Mouse (Mus musculus) liver, embryonic 13.5 days (tissue): Measurements from ENCODE around the gene Abhd12b. TPM values are rescaled to one million over a fixed set of nuclear protein-coding genes. Genes with fewer than 3 reads are reported as not detected.
"Not testable (repeated sequence)": the region's sequence is repeated elsewhere in the genome, so short reads cannot be mapped to it uniquely, and the experiment has no call there.

Experiments used
- ATAC-seq: fragments of 200-750 bp; cut with Nextera tagmentation; 2 replicates; pipeline ENCODE4 v1.8.0; 2017; ENCODE audit warnings: low read depth, mild to moderate bottlenecking, moderate number of reproducible peaks, moderate library complexity
- DNase-seq: peaks from one replicate; pipeline ENCODE4 v3.0.0; 2022
- H3K27ac ChIP-seq: fragments of 300-500 bp; sonication (generic); 2 replicates; pipeline ENCODE4 v1.5.1; 2015; ENCODE audit warnings: moderate library complexity, mild to moderate bottlenecking, inconsistent platforms
- H3K27me3 ChIP-seq: fragments of 300-500 bp; sonication (generic); 2 replicates; pipeline ENCODE4 v1.6.1; 2015; ENCODE audit warnings: mild to moderate bottlenecking, inconsistent platforms
- H3K36me3 ChIP-seq: fragments of 300-500 bp; sonication (generic); 2 replicates; pipeline ENCODE4 v1.6.1; 2015; ENCODE audit warnings: mild to moderate bottlenecking, inconsistent platforms
- H3K4me1 ChIP-seq: fragments of 300-500 bp; sonication (generic); replicated peaks from 2 replicates; pipeline ENCODE4 v1.6.1; 2015; ENCODE audit warnings: inconsistent platforms
- H3K4me2 ChIP-seq: fragments of 300-500 bp; sonication (generic); 2 replicates; pipeline ENCODE4 v1.6.1; 2015; ENCODE audit warnings: inconsistent platforms, mild to moderate bottlenecking, moderate library complexity
- H3K4me3 ChIP-seq: fragments of 300-500 bp; sonication (generic); replicated peaks from 2 replicates; pipeline ENCODE4 v1.5.1; 2015; ENCODE audit warnings: mild to moderate bottlenecking, inconsistent platforms
- H3K9ac ChIP-seq: fragments of 300-500 bp; sonication (generic); 2 replicates; pipeline ENCODE4 v1.6.1; 2015; ENCODE audit warnings: mild to moderate bottlenecking, inconsistent platforms
- H3K9me3 ChIP-seq: fragments of 300-500 bp; sonication (generic); replicated peaks from 2 replicates; pipeline ENCODE4 v1.6.1; 2016; ENCODE audit warnings: inconsistent platforms
- WGBS: fragments of 180-500 bp; shearing (Covaris S2); methylation state at CpG from one replicate; pipeline ENCODE4 v1.1.7; 2015; ENCODE audit not compliant: insufficient replicate concordance; 5-methylcytosine and 5-hydroxymethylcytosine counted together
- polyA plus RNA-seq: library from polyadenylated mRNA; unstranded; fragments of >200 nt; fragmentation: Nextera tagmentation; extraction: Ambion mirVana; gene quantifications from 2 replicates; pipeline ENCODE4 v1.2.1, GENCODE M21; 2015

Gene Abhd12b
- polyA plus RNA-seq, 1 experiment from 2014 or later, result not detected

DNA sequence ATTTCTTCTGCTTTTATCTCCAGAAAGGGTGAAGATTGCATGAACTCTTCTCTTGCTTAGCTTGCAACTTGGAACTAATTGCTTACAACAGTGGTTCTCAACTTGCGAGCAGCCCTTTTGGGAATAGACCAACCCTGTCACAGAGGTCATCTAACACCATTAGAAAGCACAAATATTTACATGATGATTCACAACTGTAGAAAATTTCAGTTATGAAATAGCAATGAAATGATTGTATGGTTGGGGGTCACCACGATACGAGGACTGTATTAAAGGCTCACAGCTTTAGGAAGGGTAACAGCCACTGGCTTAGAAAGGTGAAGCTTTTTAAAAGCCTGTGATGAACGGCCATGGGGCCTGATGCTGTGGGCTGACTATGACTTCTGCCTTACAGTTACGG lies 7.1 kb downstream of the Abhd12b start:
- no peak overlapping the region for H3K4me3 ChIP-seq
- ATAC-seq (no peak), DNase-seq (no peak)
- H3K4me1 ChIP-seq, result no peaks in the 10 kb centered on the region
- no peak overlapping the region for H3K9ac ChIP-seq
- no peaks in the 10 kb centered on the region; the same call in 1 of the 2 replicates for H3K27me3 ChIP-seq
- WGBS, result 69% methylated on average over 5 of the region's 5 CpGs
- no peaks in the 10 kb centered on the region for H3K36me3 ChIP-seq
- H3K9me3 ChIP-seq, result no peaks in the 10 kb centered on the region
- no peak overlapping the region for H3K27ac ChIP-seq
- no peak overlapping the region for H3K4me2 ChIP-seq

DNA sequence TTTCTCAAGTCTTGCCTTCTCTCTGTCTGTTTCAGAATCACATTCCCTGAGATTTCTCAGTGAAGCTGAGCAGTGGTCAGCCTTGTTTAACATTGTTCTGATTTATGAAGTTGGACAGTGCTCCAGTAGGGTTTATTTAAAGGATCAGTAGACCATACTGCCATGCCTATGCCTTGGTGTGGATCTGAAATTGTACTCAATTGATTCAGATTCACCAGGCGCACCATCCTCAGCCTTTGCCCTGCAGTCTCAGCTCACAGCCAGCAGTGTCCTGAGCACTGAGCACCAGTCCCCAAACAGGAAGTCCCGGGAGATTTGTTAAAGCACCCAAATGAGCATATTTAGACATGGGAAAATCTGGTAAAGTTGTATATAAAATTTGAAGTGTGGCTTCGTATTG lies 10.8 kb downstream of the Abhd12b start:
- H3K4me1 ChIP-seq, result no peaks in the 10 kb centered on the region
- no peaks in the 10 kb centered on the region for H3K36me3 ChIP-seq
- H3K9me3 ChIP-seq, result no peaks in the 10 kb centered on the region
- WGBS, result 50% methylated on average over 3 of the region's 3 CpGs
- no peak overlapping the region for H3K9ac ChIP-seq
- ATAC-seq (no peak), DNase-seq (no peak)
- no peak overlapping the region for H3K4me2 ChIP-seq
- no peak overlapping the region for H3K4me3 ChIP-seq
- no peak overlapping the region for H3K27ac ChIP-seq
- no peaks in the 10 kb centered on the region for H3K27me3 ChIP-seq

DNA sequence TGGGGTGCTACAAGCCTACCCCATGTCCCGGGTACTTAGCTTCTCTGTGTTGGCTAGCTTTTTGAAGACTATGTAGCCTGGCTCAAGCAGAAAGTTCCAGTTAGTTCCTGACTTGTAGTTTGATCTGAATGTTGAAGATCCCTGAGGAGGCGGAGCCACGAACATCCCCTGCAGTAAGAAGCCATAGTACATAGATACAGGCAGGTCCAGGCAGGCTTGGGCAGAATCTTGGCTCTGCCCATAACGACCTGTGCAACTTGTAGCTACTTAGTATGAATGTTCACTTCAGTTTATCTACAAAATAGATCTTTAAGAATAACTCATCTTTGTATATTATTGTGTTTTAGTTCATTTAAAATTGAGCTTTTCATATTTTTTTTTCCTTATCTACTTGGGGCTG lies 14.0 kb downstream of the Abhd12b start:
- Histone ChIP-seq H3K4me3 (no peak overlapping the region), H3K4me1 (no peaks in the 10 kb centered on the region), H3K27me3 (no peaks in the 10 kb centered on the region), H3K9ac (no peak overlapping the region), H3K4me2 (no peak overlapping the region), H3K36me3 (no peaks in the 10 kb centered on the region), H3K27ac (no peak overlapping the region), H3K9me3 (no peaks in the 10 kb centered on the region)
- 67% methylated on average over 4 of the region's 4 CpGs for WGBS
- no peak for ATAC-seq
- no peak for DNase-seq

DNA sequence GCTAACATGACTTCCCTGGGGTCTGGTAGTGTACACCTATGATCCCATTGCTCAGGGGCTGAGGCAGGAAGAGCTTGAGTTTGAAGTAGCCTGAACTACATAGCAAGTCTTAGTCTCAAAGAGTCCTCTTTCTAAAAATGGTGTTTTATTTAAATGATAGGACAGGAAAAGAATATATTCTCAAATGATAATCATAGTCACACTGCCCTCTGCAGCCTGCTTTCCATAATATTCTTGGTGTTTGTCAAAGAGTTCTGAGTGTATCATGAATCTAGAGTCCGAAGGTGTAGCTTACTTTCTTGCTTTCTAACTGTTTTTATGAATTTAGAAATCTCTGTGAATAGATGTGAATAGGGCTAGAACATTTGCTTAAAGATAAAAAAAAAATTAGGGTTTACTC lies 16.0 kb downstream of the Abhd12b start:
- H3K9ac ChIP-seq, result no peak overlapping the region
- DNase-seq (no peak), ATAC-seq (no peak)
- no peak overlapping the region for H3K4me3 ChIP-seq
- no peaks in the 10 kb centered on the region for H3K4me1 ChIP-seq
- H3K36me3 ChIP-seq, result no peaks in the 10 kb centered on the region
- H3K9me3 ChIP-seq, result no peaks in the 10 kb centered on the region
- H3K27me3 ChIP-seq, result no peaks in the 10 kb centered on the region
- no peak overlapping the region for H3K4me2 ChIP-seq
- 60% methylated on average over 1 of the region's 1 CpGs for WGBS
- H3K27ac ChIP-seq, result no peak overlapping the region

DNA sequence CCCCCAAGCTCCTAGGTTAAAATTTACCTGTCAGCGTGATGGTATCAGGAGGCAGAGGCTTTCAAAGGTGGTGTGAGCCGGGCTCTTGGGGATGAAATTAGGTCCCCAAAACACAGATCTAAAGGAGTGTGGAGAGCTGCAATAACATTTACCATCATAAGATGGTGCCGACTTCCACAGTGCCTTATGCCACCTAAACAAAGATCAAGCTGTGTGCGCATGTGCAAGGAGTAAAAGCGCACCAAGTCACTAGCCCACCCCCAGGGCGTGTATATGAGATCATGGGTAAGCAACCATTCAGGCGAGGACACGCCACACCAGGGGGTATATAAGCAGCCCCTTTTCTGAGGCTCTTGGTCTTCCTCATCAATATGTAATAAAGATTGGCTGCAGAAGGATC lies 29.6 kb downstream of the Abhd12b start:
- H3K27me3 ChIP-seq, H3K4me2 ChIP-seq, H3K4me3 ChIP-seq, DNase-seq, ATAC-seq, H3K4me1 ChIP-seq, H3K9ac ChIP-seq, H3K36me3 ChIP-seq, H3K27ac ChIP-seq, H3K9me3 ChIP-seq: not testable (repeated sequence)
- 82% methylated on average over 8 of the region's 8 CpGs for WGBS

DNA sequence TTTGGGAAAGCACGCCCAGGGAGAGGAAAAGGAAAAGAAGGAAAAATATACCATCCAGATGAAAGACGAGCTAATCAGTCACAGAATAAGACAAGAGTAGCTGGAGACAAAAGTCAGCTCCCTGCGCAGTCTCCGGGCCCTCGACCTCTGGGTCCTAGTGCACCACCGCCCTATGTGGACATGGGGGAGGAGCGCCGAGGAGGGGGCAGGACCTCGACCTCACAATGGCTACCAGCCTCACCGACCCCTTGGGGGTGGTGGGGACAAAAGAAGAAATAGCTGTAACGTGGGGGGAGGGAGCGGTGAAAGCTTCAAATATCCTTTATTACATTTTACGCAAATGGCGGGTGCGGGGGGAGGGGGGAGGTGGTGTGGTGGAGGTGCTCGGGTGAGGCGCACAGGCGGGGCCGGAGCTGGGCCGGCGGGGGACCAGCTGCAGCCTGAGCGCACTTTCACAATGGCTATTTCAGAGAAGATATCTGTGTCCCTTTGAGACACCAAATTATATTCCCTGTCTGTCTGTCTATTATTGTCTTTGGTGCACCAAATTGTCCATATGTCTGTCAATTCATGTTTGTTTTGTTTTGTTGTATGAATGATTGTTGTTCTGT lies 30.3 kb downstream of the Abhd12b start:
- H3K36me3 ChIP-seq, result no peaks in the 10 kb centered on the region
- no peak overlapping the region for H3K4me3 ChIP-seq
- H3K27me3 ChIP-seq, result no peaks in the 10 kb centered on the region
- no peak overlapping the region for H3K9ac ChIP-seq
- H3K4me1 ChIP-seq, result no peaks in the 10 kb centered on the region
- ATAC-seq (no peak), DNase-seq (no peak)
- WGBS, result 80% methylated on average over 22 of the region's 22 CpGs
- no peak overlapping the region for H3K27ac ChIP-seq
- no peak overlapping the region for H3K4me2 ChIP-seq
- peaks cover 9% of the 10 kb centered on the region for H3K9me3 ChIP-seq

DNA sequence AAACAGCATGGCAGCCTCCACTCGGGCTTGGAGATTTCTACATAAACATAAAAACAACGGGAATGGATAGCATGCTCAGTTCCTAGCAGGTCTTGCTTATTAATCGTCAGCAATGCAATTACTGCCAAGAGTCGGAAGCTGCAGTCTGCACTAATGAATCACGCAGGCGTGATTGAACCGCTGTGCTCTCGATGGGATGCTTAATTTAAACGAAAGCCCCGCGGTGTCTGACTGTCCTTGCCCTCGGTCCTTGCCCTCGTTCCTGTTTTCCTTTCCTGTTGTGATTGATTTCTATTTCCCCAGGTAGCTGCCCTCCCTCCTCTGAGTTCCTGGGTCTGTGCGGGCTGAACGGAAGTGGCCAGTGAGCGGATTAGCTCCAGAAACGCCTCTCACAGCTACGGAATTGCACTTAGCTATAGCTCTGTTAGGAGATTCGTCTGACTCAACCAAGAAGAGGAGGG lies 38.4 kb downstream of the Abhd12b start:
- 26% methylated on average over 19 of the region's 19 CpGs for WGBS
- H3K36me3 ChIP-seq, result peaks cover 19% of the 10 kb centered on the region
- H3K9me3 ChIP-seq, result no peaks in the 10 kb centered on the region
- no peaks in the 10 kb centered on the region for H3K4me1 ChIP-seq
- no peak overlapping the region for H3K9ac ChIP-seq
- ATAC-seq, result no peak
- H3K4me3 ChIP-seq, result no peak overlapping the region
- H3K27me3 ChIP-seq, result no peaks in the 10 kb centered on the region
- H3K27ac ChIP-seq, result no peak overlapping the region
- H3K4me2 ChIP-seq, result 0 out of 2 replicates have a peak overlapping the region, but pooled peaks have one; percentile 21
- DNase-seq, result no peak

DNA sequence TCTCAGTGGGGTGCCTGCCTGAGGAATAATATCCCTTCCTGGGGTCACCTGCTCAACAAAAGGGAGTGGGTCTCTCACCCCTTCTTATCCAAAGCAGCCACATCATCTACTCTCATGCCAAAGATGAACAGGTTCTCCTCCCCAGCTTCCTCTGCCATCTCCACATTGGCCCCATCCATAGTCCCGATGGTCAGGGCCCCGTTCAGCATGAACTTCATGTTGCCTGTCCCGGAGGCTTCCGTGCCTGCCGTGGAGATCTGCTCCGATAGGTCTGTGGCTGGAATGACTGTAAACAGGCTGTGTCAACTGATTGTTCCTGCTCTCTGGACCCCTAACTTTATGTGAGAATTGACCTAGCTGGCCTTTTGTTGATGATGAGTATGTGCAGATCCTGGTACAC lies 41.5 kb downstream of the Abhd12b start:
- 87% methylated on average over 6 of the region's 6 CpGs for WGBS
- Histone ChIP-seq H3K9ac (no peak overlapping the region), H3K27ac (no peak overlapping the region), H3K4me1 (no peaks in the 10 kb centered on the region), H3K4me2 (no peak overlapping the region), H3K4me3 (no peak overlapping the region), H3K27me3 (no peaks in the 10 kb centered on the region), H3K36me3 (peaks cover 26% of the 10 kb centered on the region), H3K9me3 (no peaks in the 10 kb centered on the region)
- DNase-seq (no peak), ATAC-seq (no peak)

DNA sequence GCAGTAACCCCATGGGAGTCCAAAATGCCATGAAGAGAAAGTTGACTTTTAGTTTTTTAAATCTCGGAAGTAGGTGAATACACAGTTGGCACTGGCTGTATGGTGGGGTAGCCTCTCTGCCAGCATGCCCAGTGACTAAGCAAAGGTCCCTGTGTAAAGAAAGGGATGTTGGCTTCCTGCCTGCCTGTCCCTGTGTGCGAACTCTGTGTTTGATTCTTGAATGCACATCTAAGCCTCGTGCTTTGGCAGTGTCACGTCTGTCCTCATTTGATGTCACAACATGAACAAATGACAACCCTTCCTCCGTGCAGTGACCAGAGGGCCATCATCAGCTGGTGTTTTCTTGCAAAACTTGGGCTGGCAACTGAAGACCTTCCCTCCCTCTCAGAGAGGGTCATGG lies 42.4 kb downstream of the Abhd12b start:
- DNase-seq (no peak), ATAC-seq (no peak)
- Histone ChIP-seq H3K27me3 (no peaks in the 10 kb centered on the region), H3K9me3 (no peaks in the 10 kb centered on the region), H3K4me1 (no peaks in the 10 kb centered on the region), H3K36me3 (peaks cover 26% of the 10 kb centered on the region), H3K27ac (no peak overlapping the region), H3K9ac (no peak overlapping the region), H3K4me2 (no peak overlapping the region), H3K4me3 (no peak overlapping the region)
- WGBS, result 71% methylated on average over 5 of the region's 5 CpGs

DNA sequence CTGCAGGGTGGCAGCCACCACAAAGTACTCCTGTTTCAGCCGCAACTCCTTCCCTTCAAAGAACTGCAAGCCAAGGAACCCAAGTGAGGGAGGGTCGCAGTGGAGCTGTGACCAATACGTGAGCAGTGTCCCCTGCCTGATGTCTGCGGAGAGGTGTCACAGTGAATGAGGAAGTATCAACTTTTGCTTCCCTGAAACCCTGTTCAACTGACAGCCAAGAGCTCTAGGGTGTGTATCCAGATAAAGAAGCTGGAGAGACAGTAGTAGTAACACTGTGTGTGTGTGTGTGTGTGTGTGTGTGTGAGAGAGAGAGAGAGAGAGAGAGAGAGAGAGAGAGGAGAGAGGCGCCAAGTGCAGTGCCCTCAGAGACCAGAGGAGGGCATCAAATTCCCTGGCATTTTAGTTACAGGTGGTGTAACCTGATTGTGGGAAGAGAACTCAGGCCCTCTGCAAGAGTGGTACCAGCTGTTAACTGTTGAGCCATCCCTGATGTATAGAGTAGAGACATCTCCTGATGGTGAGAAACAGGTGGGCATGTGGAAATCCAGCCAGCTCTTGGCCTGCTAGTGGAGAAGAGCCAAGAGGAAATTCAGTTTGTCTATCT lies 48.1 kb downstream of the Abhd12b start:
- Histone ChIP-seq H3K36me3 (peaks cover 18% of the 10 kb centered on the region), H3K4me2 (no peak overlapping the region), H3K27me3 (no peaks in the 10 kb centered on the region), H3K4me3 (no peak overlapping the region), H3K27ac (no peak overlapping the region), H3K9me3 (no peaks in the 10 kb centered on the region), H3K4me1 (no peaks in the 10 kb centered on the region), H3K9ac (no peak overlapping the region)
- no peak for DNase-seq
- 33% methylated on average over 5 of the region's 5 CpGs for WGBS
- no peak for ATAC-seq

DNA sequence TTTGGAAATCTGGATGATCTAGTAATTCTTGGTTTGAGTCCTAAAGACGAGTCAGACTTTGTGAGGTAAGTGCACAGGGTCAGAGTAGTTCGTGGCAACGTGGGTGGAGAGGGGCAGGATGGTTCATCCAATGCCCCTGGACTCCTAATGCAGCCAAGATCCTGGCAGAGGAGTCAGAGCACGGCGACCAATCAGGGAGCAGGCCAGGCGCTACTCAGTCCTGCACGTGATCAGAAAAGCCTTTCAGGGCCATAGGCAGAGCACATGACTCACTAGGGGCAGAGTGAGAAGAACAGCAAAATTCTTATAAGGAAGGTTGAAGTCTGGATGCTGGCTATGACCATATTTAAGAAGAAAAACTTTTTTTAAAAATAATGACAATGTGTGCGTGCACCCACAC lies 50.5 kb downstream of the Abhd12b start:
- Histone ChIP-seq H3K4me1 (no peaks in the 10 kb centered on the region), H3K9ac (no peak overlapping the region), H3K27ac (no peak overlapping the region), H3K4me2 (no peak overlapping the region), H3K36me3 (peaks cover 19% of the 10 kb centered on the region), H3K27me3 (no peaks in the 10 kb centered on the region), H3K9me3 (no peaks in the 10 kb centered on the region), H3K4me3 (no peak overlapping the region)
- ATAC-seq (no peak), DNase-seq (no peak)
- 74% methylated on average over 8 of the region's 8 CpGs for WGBS

DNA sequence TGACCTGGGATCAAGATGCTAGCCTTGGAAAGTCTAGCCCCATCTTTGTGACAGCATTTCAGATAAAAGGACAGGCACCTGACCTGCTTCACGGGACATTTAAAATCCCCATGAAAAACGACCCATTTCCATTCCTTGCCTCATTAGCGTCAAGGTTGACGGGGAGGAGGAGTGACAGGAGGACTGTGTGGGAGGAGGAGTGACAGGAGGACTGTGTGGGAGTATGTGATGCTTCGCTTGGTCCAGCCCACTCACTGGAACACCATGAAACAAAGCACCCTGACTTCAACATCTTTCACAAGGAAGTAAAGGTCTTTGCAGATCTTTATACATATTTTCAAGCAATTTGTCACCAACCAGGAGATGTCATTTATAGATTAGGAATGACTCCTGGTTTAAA lies 54.3 kb downstream of the Abhd12b start:
- no peak for ATAC-seq
- no peaks in the 10 kb centered on the region for H3K27me3 ChIP-seq
- H3K4me1 ChIP-seq, result no peaks in the 10 kb centered on the region
- H3K9me3 ChIP-seq, result no peaks in the 10 kb centered on the region
- WGBS, result 54% methylated on average over 5 of the region's 5 CpGs
- H3K4me3 ChIP-seq, result no peak overlapping the region
- no peak overlapping the region for H3K4me2 ChIP-seq
- H3K36me3 ChIP-seq, result 0 out of 2 replicates have a peak, but pooled peaks cover 3% of the 10 kb centered on the region
- no peak overlapping the region for H3K27ac ChIP-seq
- no peak overlapping the region for H3K9ac ChIP-seq
- no peak for DNase-seq
